Mouse (Mus musculus) embryo, embryonic 10 days (tissue): Measurements from ENCODE around the gene Clta.
"Not testable (repeated sequence)": the region's sequence is repeated elsewhere in the genome, so short reads cannot be mapped to it uniquely, and the experiment has no call there.

Experiments used
- DNase-seq: peaks from one replicate; pipeline ENCODE4 v3.0.0-alpha.2; 2015; ENCODE audit warnings: low spot score

The Clta gene

DNA sequence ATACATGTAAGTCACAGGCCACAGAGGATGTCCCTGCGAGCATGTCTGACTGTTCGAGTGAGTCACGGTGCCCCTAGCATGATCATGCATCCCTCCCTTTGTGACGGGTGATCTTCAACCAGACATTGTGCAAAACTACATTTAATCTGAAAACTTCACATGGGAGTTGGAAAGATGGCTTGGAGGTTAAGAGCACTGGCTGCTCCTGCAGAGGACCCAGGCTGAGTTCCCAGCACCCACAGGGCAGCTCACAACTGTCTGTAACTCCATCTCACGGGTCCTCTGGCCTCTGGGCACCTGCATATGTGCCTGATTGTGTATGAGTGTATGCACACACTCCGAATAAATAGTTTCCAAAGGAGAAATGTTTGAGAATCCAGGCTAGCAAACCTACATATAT is 20.0 kb downstream of the Clta start:
- DNase-seq = no peak

DNA sequence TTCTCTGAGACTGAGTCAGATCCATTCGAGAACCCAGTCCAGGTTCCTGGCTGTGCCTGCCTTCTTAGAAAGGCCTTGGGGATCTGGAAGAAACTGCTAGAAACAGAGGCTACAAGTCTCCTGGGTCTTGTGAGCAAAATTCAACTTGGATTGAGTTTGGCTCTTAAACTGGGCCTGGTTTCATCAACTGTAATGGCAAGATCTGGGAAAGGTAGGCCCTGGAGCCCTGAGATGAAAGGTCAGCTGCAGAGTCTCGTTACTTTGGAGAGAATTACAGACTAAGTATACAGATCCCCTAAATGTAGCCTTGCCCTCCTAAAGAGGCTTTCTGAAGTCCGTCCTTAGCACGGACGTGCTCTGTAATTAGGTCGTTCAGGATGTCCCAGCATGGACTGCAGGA is 21.3 kb downstream of the Clta start:
- DNase-seq = no peak

DNA sequence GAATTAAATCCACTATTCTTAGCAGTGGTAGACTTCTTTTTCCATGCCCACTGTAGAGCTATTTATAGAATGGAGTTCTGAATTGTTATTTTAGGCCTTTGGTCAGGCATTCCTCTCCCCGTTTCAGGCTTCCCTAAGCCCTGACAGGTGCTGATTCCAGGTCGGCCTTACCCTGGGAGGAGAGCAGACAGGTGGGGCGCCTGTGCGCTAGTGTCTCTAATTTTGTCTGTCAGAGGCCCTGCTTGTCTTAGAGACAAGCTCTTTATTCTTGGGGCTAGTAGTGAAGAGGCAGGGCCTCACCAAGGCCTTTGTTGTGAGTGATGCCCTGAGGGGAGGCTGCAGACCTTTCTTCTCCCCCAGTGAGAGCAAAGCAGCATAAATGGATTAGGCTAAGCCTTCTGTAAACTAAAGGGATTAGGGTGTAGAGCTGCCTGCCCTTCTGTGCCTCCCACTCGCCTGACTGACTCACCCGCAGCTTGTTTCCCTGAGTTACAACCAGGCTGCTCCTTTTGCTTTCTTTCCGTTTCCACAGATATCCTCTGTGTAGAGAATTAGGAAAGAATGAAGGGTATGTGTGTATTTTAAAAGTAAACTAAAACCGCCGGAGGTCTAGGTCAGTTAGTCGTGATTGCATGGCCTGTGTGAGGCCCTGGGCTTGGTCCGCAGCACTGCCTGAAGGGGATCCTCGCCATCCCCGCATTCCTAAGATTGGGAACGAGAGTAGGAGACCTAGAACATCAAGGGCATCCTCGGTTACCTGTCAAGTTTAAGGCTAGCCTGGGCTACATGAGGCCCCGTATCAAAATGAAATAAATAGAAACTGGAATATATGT is 24.3 kb downstream of the Clta start:
- peak; percentile 75 for DNase-seq

DNA sequence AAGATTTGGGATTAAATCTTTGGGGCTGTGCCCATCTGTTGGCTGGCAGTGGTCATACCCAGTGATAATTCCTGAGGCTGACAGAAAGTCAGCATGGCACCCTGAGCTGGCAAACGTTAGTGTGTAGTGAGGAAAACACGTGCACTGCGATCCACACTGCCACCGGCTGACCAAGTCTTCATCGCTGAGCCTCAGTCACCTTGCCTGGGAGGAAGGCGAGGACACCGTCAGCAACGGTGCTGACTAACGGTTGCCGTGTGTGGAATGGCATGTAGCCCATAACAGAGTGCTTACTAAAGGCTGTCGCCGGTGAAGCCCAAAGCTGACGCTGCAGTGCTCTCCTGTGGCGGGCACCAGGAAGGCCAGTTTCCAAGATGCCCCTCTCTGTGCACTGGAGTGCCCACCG is 25.4 kb downstream of the Clta start:
- DNase-seq = no peak

DNA sequence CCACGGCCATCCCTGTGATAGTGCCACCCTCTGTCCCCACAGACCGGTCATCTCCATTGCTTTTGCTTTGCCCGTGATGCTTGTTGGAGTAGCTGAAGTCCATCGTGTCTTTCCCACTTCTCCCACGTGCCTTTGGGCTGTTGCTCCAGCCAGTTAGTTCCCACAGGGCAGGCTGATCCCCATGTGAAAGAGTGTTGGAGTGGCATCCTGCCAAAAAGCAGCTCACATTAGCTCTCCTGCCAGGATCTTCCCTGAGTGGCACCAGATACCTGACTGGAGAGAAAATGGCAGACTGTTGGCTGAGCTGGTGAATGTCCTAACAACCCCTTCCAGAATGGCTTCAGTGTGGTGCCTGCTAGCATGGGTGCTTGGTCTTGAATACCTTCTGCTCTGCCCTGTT is 27.3 kb downstream of the Clta start:
- no peak for DNase-seq

DNA sequence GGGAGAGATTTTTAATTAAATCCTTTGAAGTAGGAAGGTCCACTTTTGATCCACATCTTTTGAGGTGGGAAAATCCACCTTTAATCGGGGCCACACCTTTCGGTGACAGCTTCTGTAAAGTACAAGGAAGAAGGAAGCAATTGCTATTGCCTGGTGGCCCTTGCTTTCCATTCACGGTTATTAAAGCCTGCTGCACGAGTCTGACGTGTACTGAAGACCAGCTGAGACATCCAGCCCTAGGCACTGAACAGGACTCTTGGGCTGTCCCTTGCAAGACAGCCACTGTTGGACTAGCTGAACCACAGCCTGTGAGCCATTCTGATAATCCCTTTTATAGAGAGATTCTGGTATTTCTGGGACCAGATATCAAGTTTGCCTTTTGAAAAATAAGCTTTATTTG is 32.2 kb downstream of the Clta start:
- no peak for DNase-seq

DNA sequence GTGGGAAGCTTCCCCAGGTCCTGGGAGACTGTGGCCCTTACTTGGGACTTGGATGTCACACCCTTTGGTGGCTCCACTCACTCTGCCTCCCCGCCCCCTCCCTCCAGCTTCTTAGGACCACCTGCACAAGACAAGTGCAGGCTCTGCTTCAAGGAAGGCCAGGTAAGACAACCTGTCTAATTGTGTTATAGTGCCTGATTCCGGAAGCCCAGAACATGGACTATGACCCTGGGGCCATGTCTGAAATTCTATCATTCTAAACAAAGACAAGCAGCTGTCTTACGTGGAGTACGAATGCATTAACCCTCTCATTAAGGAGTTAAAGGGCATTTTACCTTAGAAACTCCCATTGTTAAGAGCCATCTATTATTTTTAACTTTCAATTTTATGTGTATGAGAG is 36.5 kb downstream of the Clta start:
- no peak for DNase-seq

DNA sequence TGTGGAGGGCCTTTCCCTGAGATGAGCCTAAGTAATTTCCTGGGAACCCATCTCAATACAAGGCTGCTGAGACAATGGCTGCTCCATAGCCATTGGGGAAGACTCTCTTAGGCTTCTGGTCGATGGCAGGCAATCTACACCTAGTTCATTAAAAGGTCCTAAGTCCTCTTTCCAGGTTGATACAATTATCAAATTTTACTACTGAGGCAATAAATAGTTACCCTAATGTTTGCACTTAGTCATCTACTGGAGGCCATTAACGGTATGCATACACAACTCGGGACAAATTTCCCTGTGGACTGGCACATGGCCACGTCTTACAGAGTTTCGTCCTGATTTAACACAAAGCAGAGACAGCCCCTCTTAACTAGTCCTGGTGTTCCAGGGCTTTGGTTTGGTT is 38.2 kb downstream of the Clta start:
- DNase-seq = no peak

DNA sequence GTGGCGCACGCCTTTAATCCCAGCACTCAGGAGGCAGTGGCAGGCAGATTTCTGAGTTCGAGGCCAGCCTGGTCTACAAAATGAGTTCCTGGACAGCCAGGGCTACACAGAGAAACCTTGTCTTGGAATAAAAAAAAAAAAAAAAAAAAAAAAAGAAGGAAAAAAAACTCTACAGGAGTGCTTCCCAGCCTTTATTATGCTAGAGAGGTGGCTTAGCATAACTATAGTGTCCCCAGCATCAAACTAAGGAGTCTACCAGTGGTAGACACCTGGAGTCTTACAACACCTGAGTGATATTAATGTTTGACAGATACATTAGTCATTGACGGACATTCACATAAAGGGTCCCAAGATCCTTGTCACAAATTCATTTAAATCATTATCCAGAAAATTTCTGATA is 38.9 kb downstream of the Clta start:
- DNase-seq = not testable (repeated sequence)

DNA sequence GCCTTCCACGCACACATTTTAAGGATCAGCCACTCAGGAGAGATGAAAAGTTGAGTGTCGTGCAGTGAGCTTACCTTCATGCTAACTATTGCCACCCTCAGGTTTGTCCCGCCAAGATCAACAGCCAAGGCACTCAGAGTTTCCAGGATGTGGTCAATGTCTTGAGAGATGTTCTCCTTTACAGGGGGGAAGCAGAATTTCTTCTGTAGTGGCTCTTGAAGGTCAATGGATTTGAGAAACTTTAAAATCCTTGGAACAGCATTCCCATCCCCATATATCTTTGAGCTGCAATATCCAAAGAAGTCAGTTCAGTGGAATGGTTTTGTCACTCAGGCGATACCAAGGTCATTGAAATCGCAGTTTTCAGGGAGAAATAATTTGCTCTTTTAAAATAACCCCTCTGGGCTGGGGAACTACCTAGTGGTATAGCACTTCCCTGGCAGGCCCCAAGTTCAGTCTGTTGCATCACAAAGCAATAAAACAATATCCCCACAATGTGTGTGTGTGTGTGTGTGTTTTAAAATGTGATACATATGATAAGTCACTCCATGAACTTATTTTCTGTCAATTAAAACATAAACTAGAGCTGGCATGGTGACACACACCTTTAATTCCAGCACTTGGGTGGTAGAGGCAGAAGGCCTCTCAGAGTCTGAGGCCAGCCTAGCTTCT is 40.6 kb downstream of the Clta start:
- DNase-seq = no peak

DNA sequence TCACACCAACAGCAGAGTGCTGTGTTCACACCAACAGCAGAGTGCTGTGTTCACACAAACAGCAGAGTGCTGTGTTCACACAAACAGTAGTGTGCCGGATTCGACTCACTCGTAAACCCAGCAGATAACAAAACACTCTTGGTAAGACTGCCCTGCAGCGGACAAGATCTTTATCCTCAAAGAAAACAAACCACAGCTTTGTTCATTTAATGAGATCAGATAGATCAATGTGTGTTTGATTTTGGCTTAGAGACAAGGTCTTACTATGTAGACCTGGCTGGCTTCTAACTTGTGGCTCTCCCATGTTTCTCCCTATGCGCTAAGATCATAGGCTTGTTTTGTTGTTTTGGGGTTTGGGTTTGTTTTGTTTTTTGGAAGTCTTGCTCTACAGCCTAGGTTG is 41.8 kb downstream of the Clta start:
- no peak for DNase-seq

DNA sequence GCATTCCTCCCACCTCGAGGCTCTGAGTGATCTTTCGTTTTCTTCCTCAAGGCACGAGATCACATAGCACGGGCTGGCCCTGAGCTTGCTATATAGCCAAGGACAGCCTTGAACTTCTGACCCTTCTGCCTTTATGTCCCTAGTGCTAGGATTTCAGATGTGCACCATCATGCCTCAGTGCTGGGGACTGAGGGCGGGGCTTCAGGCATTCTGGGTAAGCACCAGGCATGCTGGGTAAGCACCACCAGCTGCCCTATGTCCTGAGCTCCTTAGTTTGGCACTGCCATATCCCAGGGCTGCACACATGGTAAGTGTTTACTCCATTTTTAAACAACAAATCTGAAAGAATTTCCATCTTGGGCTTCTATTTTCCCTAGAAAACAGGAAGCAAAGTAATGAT is 45.6 kb downstream of the Clta start:
- no peak for DNase-seq

DNA sequence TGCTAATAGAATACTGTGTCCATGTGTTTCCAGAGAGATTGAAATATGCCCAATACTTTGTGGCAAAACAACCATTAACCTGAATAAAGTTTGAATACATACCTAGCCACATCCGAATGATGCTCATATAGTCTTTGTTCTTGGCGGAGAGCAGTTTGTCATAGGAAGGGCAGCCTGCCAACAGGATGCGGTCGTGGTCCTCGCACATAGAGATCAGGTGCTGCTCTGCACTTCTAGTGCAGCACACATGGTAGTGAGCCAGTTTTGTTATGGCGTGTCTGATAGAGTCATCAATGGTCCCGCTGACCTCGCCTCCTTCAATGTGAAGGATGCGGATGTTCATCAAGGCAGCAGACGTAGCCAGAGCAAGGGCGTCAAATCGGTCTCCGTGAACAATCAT is 55.4 kb downstream of the Clta start:
- no peak for DNase-seq

DNA sequence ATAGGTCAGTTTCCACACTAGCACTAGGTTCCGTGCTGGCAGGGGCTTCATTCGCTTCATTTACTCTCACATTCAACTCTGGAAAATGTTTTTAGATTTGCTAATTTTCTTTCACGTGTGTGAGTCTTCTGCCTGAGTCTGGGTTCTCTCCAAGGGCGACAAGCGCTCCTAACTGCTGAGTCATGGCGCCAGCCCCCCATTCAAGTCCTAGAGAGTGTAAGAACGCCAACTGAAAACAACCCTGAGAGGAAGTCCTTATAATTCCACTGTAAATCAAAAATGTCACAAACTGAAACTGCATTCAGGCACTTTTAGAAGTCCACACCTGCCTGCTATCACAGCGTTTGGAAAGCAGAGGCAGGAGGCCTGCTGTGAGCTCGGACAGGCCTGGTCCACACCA is 57.8 kb downstream of the Clta start:
- DNase-seq = no peak

DNA sequence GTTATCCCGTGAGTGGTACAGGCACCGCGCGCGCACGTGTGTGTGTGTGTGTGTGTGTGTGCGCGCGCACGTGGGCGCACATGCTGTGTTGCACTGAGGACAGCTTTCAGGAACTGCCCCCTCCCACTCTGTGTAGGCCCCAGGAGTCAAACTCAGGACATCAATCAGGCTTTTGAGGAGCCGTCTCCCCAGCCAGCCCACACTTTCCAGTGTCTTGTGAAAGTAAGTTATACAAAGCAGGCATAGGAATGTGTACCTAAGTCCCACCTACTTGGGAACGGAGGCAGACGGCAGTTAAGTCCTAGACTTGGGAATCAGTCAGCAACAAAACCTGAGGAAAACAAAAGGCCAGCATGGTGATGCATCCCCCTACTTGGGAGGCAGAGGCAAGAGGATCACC is 58.6 kb downstream of the Clta start:
- no peak for DNase-seq

DNA sequence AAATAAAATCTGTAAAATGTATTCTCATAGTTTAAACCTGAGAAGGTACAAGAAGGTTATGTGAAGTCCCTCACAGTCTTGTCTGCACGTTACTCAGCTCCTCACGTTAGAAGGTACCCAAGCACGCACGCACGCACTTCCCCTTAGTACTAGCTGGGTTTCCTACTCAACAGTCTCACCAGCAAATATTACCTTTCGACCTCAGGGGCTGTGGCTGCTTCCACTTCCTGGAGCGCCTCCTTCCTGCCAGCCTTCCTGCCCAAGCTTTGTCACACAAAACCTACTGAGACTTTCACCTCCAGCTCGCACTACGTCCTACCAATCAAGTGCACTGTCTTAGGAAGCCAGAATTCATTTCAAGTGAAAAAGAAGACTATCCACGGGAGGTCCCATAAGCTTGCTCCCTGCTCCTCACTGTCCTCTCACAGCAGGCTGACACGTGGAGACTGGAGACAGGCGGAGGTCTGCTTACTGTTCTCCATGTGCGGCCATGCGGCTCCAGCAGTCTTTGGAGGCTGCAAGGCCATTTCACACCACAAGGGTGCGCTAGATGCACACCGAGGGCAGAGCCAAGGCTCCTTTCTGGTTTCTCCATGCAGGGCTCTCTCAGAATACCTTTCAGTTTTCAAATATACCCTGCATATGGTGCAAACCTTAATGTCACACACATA is 61.2 kb downstream of the Clta start:
- peak; percentile 94 for DNase-seq

DNA sequence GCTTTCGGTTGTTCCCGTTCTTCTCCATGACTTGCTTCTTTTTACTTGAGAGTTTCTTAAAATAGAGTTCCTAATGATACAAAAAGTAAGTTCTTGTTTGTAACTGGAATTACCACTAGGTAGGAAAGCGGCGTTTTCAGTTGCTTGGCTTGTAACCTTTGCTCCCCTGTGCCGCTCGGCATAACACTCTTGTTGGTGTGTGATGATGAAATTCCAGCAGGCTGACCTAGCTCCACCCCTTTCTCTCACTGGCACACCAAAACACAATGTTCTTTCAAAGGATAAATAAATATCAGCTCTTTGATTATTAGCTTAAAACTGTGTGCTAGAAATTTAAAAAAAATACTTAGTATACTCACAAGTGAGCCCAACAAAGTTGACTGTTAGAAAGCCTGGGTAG is 62.6 kb downstream of the Clta start:
- DNase-seq = no peak

DNA sequence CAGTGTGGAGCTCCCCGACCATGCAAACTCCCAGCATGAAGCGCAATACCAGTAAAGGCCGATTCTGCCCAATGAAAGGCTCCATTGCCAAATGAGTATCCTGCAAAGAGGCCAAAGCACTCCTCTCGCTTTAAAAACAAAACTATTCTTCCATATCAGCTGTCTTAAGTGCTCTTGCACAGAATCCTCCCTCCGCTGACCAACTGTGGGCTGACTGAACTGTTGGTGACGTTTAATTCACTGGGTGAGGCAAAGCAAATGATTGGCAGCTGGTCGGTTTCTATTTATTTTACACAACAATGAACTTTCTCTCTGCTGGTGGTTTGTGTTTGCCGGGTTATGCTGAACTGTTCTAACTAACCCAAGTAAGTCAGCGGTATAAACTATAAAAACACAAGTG is 64.5 kb downstream of the Clta start:
- no peak for DNase-seq

DNA sequence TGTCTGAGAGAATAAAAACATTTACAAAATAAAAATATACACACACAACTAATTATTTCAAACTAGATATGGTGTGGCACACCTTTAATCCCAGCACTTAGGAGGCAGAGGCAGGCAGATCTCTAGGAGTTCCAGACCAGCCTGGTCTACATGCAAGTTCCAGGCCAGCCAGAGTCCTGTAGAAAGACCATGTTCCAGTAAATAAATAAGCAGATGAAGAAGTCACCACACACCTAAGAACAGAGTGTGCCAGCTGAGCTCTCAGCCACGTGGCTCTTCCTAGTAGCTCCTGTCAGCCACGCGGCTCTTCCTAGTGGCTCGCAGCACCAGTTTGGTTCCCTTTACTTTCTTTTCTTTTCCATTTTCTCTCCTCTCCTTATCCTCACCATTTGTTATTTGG is 65.2 kb downstream of the Clta start:
- no peak for DNase-seq

DNA sequence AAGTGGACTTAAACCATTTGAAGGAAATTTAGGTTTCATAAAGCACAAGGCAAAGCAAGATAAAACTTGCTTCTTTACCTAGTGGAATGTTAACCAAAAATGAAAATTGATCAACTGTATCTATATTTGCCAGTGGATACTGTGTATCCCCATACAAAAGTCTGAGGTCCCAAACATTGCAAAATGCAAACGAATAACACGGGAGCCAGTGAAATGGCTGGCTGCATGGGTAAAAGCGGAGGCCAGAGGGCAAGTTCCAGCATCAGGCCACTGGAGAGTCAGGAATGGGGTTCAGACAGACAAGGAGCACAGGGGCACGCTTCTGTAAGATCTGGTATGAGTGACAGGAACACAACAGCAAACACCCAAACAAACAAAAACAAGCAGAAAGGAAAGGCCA is 66.4 kb downstream of the Clta start:
- DNase-seq = no peak

DNA sequence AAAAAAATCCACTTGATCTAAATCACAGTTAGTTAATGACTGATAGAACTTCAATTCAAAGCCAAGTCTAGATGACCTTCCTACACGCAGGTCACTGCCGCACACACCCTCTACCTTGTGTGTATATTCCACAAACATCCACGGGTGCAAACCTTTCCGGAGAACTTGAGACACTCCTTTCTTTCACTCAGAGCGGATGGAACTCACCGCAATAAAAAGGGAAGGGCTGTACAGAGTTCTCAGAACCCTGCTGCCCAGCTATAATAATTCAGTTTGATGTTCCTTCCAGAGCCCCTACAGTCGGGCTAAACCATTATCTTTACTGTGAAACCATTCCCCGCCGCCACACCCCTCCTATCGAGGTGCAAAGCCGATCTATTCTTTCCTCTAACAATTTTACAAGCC is 67.5 kb downstream of the Clta start:
- DNase-seq = peak; percentile 10

DNA sequence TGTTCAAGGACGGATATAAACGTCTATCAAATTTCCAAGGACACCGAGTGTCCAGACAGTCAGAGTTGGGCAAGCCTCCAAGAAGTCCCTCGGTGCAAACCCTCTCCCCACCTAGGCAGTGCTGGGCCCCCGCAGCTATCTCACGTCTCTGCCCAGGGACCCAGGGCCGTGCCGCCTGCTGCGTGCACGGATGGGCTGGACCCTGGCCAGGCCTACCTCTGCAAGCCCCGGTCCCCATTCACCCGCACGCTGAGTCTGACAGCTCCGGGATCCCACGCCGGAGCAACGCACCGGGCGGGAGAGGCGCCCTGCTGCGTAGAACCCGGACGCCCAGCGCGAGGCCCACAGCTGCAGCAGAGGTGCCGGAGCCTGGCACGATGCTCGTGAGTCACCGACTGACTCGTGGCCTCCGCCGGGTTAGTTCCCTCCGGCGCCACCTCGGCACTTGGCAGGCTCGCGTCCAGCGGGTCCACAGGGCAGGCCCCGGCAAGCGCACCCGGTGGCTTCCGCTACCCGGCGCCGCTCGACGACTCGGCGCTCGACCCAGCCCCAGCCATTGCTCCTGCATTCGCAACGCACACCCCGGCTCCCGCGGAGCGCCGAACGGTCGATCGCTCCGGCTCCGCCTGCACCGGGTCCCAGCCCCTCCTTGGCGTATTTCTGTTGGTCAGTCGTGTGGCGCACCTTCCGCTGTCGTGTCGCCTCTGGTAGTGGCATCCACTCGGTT is 68.1 kb downstream of the Clta start:
- DNase-seq = peak; percentile 95
